Mouse (Mus musculus) lung, embryonic 16.5 days (tissue): ENCODE measurements around the gene Mta3. TPM values are rescaled to one million over a fixed set of nuclear protein-coding genes. Genes with fewer than 3 reads are reported as not detected.
A peak's percentile ranks its signal among the peaks of the same experiment; 100 is the strongest.

ENCODE experiments used
- ATAC-seq: fragments of 200-750 bp; cut with Nextera tagmentation; 2 replicates; pipeline ENCODE4 v1.8.0; 2017; ENCODE audit warnings: low read depth, mild to moderate bottlenecking, moderate library complexity
- H3K27ac ChIP-seq: fragments of 300-500 bp; sonication (generic); 2 replicates; pipeline ENCODE4 v1.5.1; 2014; ENCODE audit warnings: mild to moderate bottlenecking, control low read depth, low read length
- H3K27me3 ChIP-seq: fragments of 300-500 bp; sonication (generic); 2 replicates; pipeline ENCODE4 v1.6.1; 2014; ENCODE audit warnings: low read depth, low read length, mixed read lengths; ENCODE audit not compliant: control insufficient read depth, insufficient read depth
- H3K36me3 ChIP-seq: fragments of 300-500 bp; sonication (generic); 2 replicates; pipeline ENCODE4 v1.6.1; 2014; ENCODE audit warnings: low read length; ENCODE audit not compliant: control insufficient read depth, insufficient read depth
- H3K4me1 ChIP-seq: fragments of 300-500 bp; sonication (generic); replicated peaks from 2 replicates; pipeline ENCODE4 v1.6.1; 2014; ENCODE audit warnings: low read length, mixed read lengths; ENCODE audit not compliant: control insufficient read depth, insufficient read depth
- H3K4me2 ChIP-seq: fragments of 300-500 bp; sonication (generic); 2 replicates; pipeline ENCODE4 v1.6.1; 2014; ENCODE audit warnings: low read depth, low read length, control low read depth
- H3K4me3 ChIP-seq: fragments of 300-500 bp; sonication (generic); 2 replicates; pipeline ENCODE4 v1.5.1; 2014; ENCODE audit warnings: mild to moderate bottlenecking, low read length, control low read depth
- H3K9ac ChIP-seq: fragments of 300-500 bp; sonication (generic); 2 replicates; pipeline ENCODE4 v1.6.1; 2014; ENCODE audit warnings: low read length, control low read depth
- H3K9me3 ChIP-seq: fragments of 300-500 bp; sonication (generic); 2 replicates; pipeline ENCODE4 v1.6.1; 2016; ENCODE audit warnings: low read length; ENCODE audit not compliant: control insufficient read depth
- WGBS: fragments of 180-500 bp; shearing (Covaris S2); extraction: QIAGEN DNeasy Blood & Tissue Kit; methylation state at CpG from one replicate; pipeline ENCODE4 v1.1.7; 2014; 5-methylcytosine and 5-hydroxymethylcytosine counted together
- polyA plus RNA-seq: library from polyadenylated mRNA; unstranded; fragments of >200 nt; fragmentation: Nextera tagmentation; extraction: Ambion mirVana; gene quantifications from 2 replicates; pipeline ENCODE4 v1.2.1, GENCODE M21; 2015

Gene Mta3
- polyA plus RNA-seq, 1 experiment from 2014 or later, result 41.4 TPM

GRCm38 (mm10) chr17:83821876-83822275, 115.9 kb downstream of the Mta3 start:
- H3K4me2 ChIP-seq, result no peak overlapping the region
- no peaks in the 10 kb centered on the region for H3K9me3 ChIP-seq
- WGBS, result 79% methylated on average over 3 of the region's 3 CpGs
- no peak overlapping the region for H3K4me3 ChIP-seq
- no peaks in the 10 kb centered on the region; the same call in 1 of the 2 replicates for H3K4me1 ChIP-seq
- no peaks in the 10 kb centered on the region for H3K36me3 ChIP-seq
- no peak overlapping the region for H3K27ac ChIP-seq
- H3K9ac ChIP-seq, result no peak overlapping the region
- ATAC-seq, result no peak
- no peaks in the 10 kb centered on the region for H3K27me3 ChIP-seq

- WGBS, result 83% methylated on average over 7 of the region's 7 CpGs
- Histone ChIP-seq H3K27me3 (no peaks in the 10 kb centered on the region), H3K4me1 (no peaks in the 10 kb centered on the region), H3K27ac (no peak overlapping the region), H3K9me3 (no peaks in the 10 kb centered on the region), H3K36me3 (no peaks in the 10 kb centered on the region), H3K4me3 (no peak overlapping the region), H3K4me2 (no peak overlapping the region), H3K9ac (no peak overlapping the region)
- no peak for ATAC-seq
Observed at GRCm38 (mm10) chr17:83823835-83824234, 117.9 kb downstream of the Mta3 start.

GRCm38 (mm10) chr17:83829356-83829755, 123.4 kb downstream of the Mta3 start:
- ATAC-seq, result no peak
- Histone ChIP-seq H3K4me1 (peaks cover 4% of the 10 kb centered on the region; the same call in 1 of the 2 replicates), H3K9me3 (no peaks in the 10 kb centered on the region), H3K4me3 (no peak overlapping the region), H3K36me3 (no peaks in the 10 kb centered on the region), H3K27me3 (no peaks in the 10 kb centered on the region), H3K27ac (no peak overlapping the region), H3K4me2 (no peak overlapping the region), H3K9ac (no peak overlapping the region)
- 68% methylated on average over 3 of the region's 3 CpGs for WGBS

- Histone ChIP-seq H3K27me3 (no peaks in the 10 kb centered on the region), H3K27ac (no peak overlapping the region), H3K9me3 (no peaks in the 10 kb centered on the region), H3K4me1 (peaks cover 4% of the 10 kb centered on the region; the same call in 1 of the 2 replicates), H3K36me3 (no peaks in the 10 kb centered on the region), H3K4me3 (no peak overlapping the region), H3K4me2 (no peak overlapping the region), H3K9ac (no peak overlapping the region)
- WGBS, result 94% methylated on average over 4 of the region's 4 CpGs
- ATAC-seq, result peak; percentile 26; the same call in 1 of the 2 replicates
Observed at GRCm38 (mm10) chr17:83830616-83831292, 124.8 kb downstream of the Mta3 start.

- Histone ChIP-seq H3K4me1 (peaks cover 4% of the 10 kb centered on the region; the same call in 1 of the 2 replicates), H3K9ac (no peak overlapping the region), H3K4me3 (no peak overlapping the region), H3K27me3 (no peaks in the 10 kb centered on the region), H3K4me2 (no peak overlapping the region), H3K27ac (no peak overlapping the region), H3K36me3 (no peaks in the 10 kb centered on the region), H3K9me3 (no peaks in the 10 kb centered on the region)
- peak; percentile 36 for ATAC-seq
- WGBS, result 20% methylated on average over 4 of the region's 4 CpGs
Observed at GRCm38 (mm10) chr17:83834120-83834519, 128.2 kb downstream of the Mta3 start.

GRCm38 (mm10) chr17:83836048-83836447, 130.1 kb downstream of the Mta3 start:
- peaks cover 4% of the 10 kb centered on the region; the same call in 1 of the 2 replicates for H3K4me1 ChIP-seq
- no peak for ATAC-seq
- no peaks in the 10 kb centered on the region for H3K27me3 ChIP-seq
- no peaks in the 10 kb centered on the region for H3K36me3 ChIP-seq
- H3K9ac ChIP-seq, result no peak overlapping the region
- no peak overlapping the region for H3K27ac ChIP-seq
- H3K9me3 ChIP-seq, result no peaks in the 10 kb centered on the region
- WGBS, result 63% methylated on average over 3 of the region's 3 CpGs
- H3K4me2 ChIP-seq, result no peak overlapping the region
- H3K4me3 ChIP-seq, result no peak overlapping the region

GRCm38 (mm10) chr17:83837659-83838190, 131.8 kb downstream of the Mta3 start:
- no peak overlapping the region for H3K4me3 ChIP-seq
- H3K9ac ChIP-seq, result no peak overlapping the region
- H3K27ac ChIP-seq, result no peak overlapping the region
- H3K36me3 ChIP-seq, result no peaks in the 10 kb centered on the region
- WGBS, result 75% methylated on average over 8 of the region's 8 CpGs
- H3K4me2 ChIP-seq, result no peak overlapping the region
- H3K27me3 ChIP-seq, result no peaks in the 10 kb centered on the region
- peaks cover 4% of the 10 kb centered on the region; the same call in 1 of the 2 replicates for H3K4me1 ChIP-seq
- no peaks in the 10 kb centered on the region for H3K9me3 ChIP-seq
- no peak for ATAC-seq

GRCm38 (mm10) chr17:83839132-83839531, 133.2 kb downstream of the Mta3 start:
- ATAC-seq, result no peak
- H3K4me1 ChIP-seq, result no peaks in the 10 kb centered on the region
- no peaks in the 10 kb centered on the region for H3K27me3 ChIP-seq
- WGBS, result 72% methylated on average over 9 of the region's 9 CpGs
- H3K9ac ChIP-seq, result no peak overlapping the region
- no peak overlapping the region for H3K27ac ChIP-seq
- no peak overlapping the region for H3K4me2 ChIP-seq
- H3K9me3 ChIP-seq, result no peaks in the 10 kb centered on the region
- H3K4me3 ChIP-seq, result no peak overlapping the region
- no peaks in the 10 kb centered on the region for H3K36me3 ChIP-seq

GRCm38 (mm10) chr17:83841011-83841410, 135.0 kb downstream of the Mta3 start:
- ATAC-seq, result no peak
- H3K4me3 ChIP-seq, result no peak overlapping the region
- 73% methylated on average over 5 of the region's 5 CpGs for WGBS

More at GRCm38 (mm10) chr17:83841011-83841410, 135.0 kb downstream of the Mta3 start:
- no peak overlapping the region for H3K4me2 ChIP-seq
- H3K27ac ChIP-seq, result no peak overlapping the region
- no peaks in the 10 kb centered on the region for H3K4me1 ChIP-seq
- H3K27me3 ChIP-seq, result no peaks in the 10 kb centered on the region
- no peaks in the 10 kb centered on the region for H3K9me3 ChIP-seq
- H3K9ac ChIP-seq, result no peak overlapping the region
- no peaks in the 10 kb centered on the region for H3K36me3 ChIP-seq
